Mouse (Mus musculus) testis, postnatal 14 days (tissue): Measurements from ENCODE around the gene Ppfia4.

Experiments
- DNase-seq: peaks from one replicate; pipeline ENCODE4 v3.0.0; 2021; ENCODE audit warnings: low spot score

Ppfia4 gene

DNA sequence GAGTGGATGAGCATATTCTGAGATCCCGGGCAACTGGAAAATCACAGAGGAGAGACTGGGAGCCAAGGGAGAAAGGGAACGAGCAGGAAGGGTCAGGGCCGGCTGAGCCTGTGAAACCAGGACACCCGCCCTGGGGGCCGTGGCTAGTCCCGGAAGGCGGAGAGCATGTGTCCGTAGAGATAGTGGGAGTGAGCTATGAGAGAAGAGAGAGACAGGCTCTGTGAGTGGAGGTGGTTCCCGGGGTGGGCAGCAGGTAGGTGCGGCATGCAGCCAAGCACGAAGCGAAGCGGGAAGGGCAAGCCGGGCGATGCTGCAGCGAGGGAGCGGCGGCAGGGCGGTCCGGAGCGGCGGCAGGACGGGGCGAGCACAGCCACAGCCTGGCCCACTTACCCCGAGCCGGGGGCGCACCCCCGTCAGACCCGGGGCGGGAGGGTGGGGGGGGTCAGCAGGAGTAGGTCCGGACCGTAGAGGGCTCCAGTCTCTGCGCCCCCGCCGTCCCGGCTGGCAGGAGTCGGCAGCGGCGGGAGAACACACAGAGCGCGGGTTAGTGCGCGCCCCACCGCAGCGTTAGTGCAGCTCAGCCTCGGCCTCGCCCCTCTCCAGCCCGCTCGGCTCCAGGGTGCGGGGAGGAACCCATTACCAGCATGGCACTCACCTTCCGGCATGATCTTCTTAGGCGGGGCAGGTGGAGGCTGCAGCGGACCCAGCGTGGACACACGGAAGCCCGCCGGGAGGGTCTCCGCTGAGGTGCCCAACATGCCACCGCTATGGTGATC lies 33.9 kb downstream of the Ppfia4 start:
- peak; percentile 34 for DNase-seq

DNA sequence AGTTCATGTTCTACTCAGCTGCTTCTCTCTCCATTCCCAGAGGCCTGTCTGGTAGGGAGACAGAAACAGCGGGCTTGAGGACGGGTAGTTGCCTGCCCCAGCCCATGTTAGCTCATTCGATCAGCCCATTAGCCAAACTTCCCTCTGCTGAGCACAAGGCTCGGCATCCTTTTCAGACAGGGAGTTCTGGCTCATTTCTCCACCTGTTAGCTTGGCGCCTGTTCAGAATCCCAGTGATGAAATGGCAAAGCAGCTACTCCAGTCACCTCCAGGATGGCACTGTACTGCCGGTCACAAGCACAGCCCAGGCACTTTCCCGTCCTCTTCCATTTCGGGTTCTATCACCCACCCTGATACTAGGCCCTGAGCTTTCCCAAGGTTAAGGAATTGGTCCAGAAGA lies 35.5 kb downstream of the Ppfia4 start:
- no peak for DNase-seq

DNA sequence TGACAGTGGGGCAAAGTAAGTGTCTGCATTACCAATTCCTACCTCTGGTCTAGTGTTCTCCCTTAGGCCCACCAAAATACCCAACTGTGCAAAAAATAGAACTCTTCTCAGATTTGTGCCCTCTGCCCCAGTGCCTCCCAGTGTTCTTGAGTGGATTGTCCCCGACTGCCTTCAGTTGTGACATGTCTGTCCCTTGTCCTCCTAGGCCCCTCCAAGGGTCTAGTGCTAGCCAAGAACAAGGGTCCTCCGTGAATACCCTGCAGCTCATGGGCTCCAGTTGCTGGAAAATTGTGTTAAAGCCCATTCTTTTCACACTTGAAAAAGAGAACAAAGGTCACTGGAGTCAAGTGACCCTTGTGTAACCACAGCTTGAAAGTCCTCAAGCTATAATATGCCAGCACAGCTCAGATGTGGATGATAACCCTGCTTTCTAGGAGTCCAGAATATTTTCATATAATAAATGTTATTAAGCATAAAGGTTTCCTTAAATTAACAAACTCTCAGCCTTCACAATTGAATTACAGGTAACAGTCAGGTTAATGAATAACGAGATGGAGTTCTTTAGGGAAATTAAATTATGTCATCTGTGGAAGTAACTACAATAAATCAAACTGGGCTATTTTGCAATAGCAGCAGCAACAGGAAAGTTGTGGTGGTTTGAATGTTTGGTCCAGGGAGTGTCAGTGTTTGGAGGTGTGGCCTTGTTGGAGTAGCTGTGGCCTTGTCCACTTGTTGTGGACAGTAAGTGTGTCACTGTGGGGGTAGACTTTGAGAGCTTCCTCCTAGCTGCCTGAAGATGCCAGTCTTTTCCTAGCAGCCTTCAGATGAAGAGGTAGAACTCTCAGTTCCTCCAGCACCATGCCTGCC lies 38.8 kb downstream of the Ppfia4 start:
- DNase-seq, result no peak

DNA sequence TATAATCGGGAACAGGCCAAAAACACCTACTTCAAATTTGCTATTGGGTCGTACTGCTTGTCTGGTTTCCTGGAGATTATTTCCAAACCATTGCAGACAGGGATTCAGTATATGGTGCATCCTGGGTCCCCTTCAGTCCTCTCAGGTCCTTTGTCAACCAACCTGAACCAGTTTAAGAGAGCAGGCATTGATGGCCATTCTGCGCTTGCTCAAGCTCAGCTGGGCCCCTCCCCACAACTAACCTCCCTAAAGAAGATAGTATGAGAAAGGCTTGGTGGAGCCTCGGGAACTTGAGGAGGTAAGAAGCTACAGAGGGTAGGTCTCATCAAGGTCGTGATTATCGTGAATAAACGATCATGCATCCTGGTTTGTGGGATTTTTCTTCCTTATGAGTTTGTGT lies 39.5 kb downstream of the Ppfia4 start:
- DNase-seq, result no peak

DNA sequence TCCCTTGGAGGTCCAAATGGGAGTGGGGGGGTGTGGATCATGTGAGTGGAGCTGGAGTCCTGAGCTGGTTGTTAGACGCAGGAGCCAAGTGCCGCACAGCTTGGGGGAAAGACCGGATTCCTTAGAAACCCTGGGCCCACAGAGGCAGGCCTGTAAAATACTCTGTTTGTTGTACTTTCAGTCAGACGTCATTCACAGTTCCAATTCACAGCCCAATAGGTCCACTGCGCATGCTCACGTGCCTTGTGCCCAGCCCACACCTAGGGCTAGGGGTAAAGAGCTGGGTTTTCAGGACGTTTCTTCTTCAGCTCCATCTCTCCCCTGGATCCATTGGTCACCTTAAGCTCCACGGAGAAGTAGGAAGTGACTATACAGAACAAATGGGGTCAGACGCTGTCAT lies 40.1 kb downstream of the Ppfia4 start:
- DNase-seq, result no peak

GRCm38 (mm10) chr1:134292073-134292472 lies 40.7 kb downstream of the Ppfia4 start:
- DNase-seq, result no peak

- no peak for DNase-seq
These were observed 41.2 kb downstream of the Ppfia4 start for GRCm38 (mm10) chr1:134291555-134291954.

GRCm38 (mm10) chr1:134290909-134291308 lies 41.8 kb downstream of the Ppfia4 start:
- peak; percentile 53 for DNase-seq

DNA sequence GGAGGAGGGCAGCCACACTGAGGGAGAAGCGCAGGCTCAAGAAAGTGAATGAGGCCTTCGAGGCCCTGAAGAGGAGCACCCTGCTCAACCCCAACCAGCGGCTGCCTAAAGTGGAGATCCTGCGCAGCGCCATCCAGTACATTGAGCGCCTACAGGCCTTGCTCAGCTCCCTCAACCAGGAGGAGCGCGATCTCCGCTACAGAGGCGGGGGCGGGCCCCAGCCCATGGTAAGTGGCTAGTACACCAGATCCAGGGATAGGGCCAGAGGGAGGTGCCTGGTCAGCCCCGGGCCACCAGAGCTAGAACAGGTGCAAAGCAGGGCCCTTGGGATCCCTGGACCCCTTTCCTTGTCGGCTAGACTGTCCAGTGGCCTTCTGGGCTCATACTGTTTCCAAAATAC lies 42.4 kb downstream of the Ppfia4 start:
- DNase-seq, result no peak

GRCm38 (mm10) chr1:134289598-134290099 lies 43.1 kb downstream of the Ppfia4 start, which contains the start of gene Myog:
Gene Myog, plus strand, starts transcription at chr1:134289989.
- no peak for DNase-seq

DNA sequence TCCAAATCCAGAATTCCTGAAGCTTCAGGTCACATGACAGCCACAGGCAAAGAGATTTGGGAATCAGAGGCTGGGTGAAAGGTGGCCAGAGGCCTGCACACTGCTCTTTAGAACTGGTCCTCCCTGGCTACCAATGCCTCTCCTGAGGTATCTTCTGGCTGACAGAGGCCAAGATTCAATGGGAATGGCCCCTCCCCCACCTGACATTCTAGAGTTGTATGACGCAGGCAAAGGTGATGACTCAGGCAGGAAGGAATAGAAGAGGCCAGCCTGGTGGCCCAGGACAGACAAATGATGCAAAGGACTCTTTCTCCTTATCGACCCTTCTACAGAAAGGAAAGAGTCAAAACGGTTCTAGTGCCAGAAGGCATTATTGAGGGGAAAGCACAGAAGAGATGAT lies 44.5 kb downstream of the Ppfia4 start:
- DNase-seq, result no peak

DNA sequence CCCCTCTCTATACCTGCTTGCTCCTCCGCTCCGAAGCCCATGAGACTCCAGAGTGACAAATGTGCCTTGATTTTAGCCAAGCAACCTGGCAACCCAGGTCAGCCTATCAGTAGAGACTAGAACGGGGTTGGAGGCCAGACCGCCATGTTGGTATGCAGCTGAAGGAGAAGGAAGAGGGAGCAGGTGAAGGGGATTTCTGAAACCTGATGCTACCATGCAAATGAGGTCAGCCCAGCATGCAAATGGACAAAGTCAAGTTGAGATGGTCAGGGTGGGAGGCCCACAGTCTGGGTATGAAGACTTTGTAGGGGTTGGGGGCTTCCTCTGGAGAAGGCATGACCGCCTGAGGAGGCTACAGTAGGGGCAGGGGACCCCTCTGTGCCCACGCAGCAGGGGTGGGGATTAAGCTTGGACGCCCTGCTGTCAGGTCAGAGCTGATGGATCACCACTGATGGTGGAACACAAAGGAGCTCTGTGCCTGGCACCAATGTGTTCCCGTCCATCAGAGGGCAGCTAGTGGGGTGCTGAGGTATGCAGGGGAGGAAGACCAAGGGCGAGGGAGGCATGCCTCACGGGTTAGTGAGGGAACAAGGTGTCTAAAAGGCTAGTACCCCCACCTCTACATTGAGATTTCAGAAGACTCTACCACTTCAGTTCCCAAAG lies 47.1 kb downstream of the Ppfia4 start:
- no peak for DNase-seq

- DNase-seq, result no peak
These were observed 49.6 kb downstream of the Ppfia4 start for GRCm38 (mm10) chr1:134283108-134283507.

GRCm38 (mm10) chr1:134282342-134282741 lies 50.4 kb downstream of the Ppfia4 start:
- DNase-seq, result no peak

- no peak for DNase-seq
These were observed 51.2 kb downstream of the Ppfia4 start for GRCm38 (mm10) chr1:134281563-134281962.

- DNase-seq, result no peak
These were observed 52.6 kb downstream of the Ppfia4 start for GRCm38 (mm10) chr1:134280174-134280573.

GRCm38 (mm10) chr1:134276823-134277222 lies 55.9 kb downstream of the Ppfia4 start:
- DNase-seq, result no peak

GRCm38 (mm10) chr1:134275616-134276464 lies 56.9 kb downstream of the Ppfia4 start:
- peak; percentile 72 for DNase-seq

- no peak for DNase-seq
These were observed 58.2 kb downstream of the Ppfia4 start for GRCm38 (mm10) chr1:134274483-134274920.

DNA sequence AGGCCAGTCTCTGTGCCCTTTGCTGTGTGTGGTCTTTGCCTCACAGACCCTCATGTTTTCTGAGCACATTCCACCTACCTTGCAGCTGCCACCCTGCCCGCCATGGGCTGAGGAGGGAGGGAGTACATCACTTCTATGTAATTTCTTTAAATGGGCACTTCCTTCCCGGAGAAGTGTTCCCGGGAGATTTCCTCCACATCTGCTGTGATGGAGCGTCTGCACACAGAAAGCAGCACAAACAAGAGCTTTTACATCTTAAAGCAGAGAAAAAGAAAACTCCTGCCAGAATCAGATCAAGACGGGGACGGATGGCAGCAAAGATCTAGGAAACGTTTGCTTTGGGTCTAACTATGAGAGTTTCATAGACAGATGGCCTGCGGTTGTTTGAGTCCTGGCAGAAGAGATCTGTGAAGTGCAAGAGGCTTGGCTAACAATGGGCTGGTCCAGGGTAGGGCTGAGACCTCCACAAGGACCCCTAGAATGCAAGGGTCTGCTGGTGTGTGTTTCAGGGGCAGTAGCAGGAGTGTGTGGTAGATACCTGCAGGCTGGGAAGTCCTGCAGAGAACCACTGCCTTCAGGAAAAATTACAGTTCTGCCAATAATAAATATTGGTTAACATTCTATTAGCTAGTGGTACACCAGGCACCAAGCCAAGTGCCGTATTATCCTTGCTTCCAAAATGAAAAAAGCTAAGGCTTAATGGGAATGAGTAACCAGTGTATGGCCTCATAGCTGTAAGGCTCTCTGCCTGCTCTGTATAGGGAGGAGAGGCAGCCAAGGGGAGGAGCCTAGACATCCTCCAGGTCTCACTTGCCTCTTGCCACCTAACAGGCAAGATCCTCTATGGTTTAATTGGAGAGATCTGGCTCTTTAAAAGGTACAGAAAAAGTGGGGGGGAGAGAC lies 59.0 kb downstream of the Ppfia4 start:
- no peak for DNase-seq
